Comparison of ENCODE assay signal across 7 mouse cellular contexts in the genomic region with DNA sequence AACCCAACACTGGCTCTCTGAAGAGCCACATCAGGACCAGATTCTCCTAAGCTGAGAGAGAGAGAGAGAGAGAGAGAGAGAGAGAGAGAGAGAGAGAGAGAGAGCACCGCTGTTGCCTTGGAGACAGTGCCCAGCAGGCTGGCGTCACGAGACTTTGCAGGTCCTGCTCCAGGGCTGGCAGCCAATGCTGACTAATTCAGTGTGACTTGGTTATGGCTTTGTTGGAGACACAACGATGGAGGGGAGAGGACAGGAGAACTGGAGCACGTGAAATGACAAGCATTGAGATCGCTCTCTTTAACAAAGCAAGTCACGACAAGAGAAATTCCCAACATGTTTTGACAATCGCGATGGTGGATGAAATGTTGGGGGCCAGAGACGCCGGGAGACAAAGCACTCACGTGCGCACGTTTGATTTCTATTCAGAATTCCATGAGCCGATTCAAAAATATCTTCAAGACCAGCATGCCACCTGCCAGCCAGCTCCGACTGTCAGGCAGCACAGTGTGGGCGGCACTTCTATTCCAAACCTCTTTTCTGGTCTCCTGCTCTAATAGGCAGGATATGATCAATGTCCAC. TPM values are rescaled to one million over a fixed set of nuclear protein-coding genes. Genes with fewer than 3 reads are reported as not detected.
DNase-seq lines count a peak whose midpoint lies in the region; ATAC-seq lines count a peak whose summit lies in the region.

No protein-coding gene starts in this region.

- peaks cover 13% of the 10 kb centered on the region for H3K4me1 ChIP-seq in intestine, embryonic 16.5 days (ENCODE audit: control insufficient read depth, insufficient read depth, low read length)
- H3K4me1 ChIP-seq in neural tube, embryonic 15.5 days: peaks cover 32% of the 10 kb centered on the region

- WGBS in intestine, embryonic 16.5 days: 39% methylated on average over 17 of the region's 17 CpGs
- WGBS in neural tube, embryonic 15.5 days: 9% methylated on average over 17 of the region's 17 CpGs

- H3K4me3 ChIP-seq in intestine, embryonic 16.5 days (ENCODE audit: low read length): no peak overlapping the region
- peak overlapping the region; percentile 31 for H3K4me3 ChIP-seq in neural tube, embryonic 15.5 days (replicated peaks)

- H3K9ac ChIP-seq in intestine, embryonic 16.5 days (ENCODE audit: low read depth, low read length): no peak overlapping the region
- H3K9ac ChIP-seq in neural tube, embryonic 15.5 days (replicated peaks): peak overlapping the region; percentile 41

- H3K9me3 ChIP-seq in intestine, embryonic 16.5 days (ENCODE audit: control insufficient read depth, low read length): no peaks in the 10 kb centered on the region
- H3K9me3 ChIP-seq in neural tube, embryonic 15.5 days (replicated peaks): no peaks in the 10 kb centered on the region

- no peak overlapping the region; the same call in 1 of the 2 replicates for H3K4me2 ChIP-seq in intestine, embryonic 16.5 days (ENCODE audit: low read depth, low read length)
- H3K4me2 ChIP-seq in neural tube, embryonic 15.5 days: peak overlapping the region; percentile 61

- H3K36me3 ChIP-seq in intestine, embryonic 16.5 days (ENCODE audit: control insufficient read depth, insufficient read depth, low read length): no peaks in the 10 kb centered on the region
- H3K36me3 ChIP-seq in neural tube, embryonic 15.5 days: no peaks in the 10 kb centered on the region

- peak; percentile 46 to 52 for DNase-seq in adrenal gland, adult 18-20 months (ENCODE audit: low spot score in 2 of 2)
- DNase-seq in cerebellum, adult 8-10 months: peak; percentile 69
- DNase-seq in frontal cortex, postnatal 10 days (ENCODE audit: low spot score in 2 of 2): peak; percentile 75 to 76
- peak; percentile 93 for DNase-seq in left cerebral cortex, postnatal 4 days
- DNase-seq in spleen, adult 12 weeks (ENCODE audit: low spot score): no peak

- H3K27me3 ChIP-seq in intestine, embryonic 16.5 days (replicated peaks; ENCODE audit: control insufficient read depth, insufficient read depth, low read length): no peaks in the 10 kb centered on the region
- peaks cover 5% of the 10 kb centered on the region; the same call in 1 of the 2 replicates for H3K27me3 ChIP-seq in neural tube, embryonic 15.5 days (replicated peaks)

- 0 out of 2 replicates have a peak, but pooled peaks have one; percentile 16 for ATAC-seq in intestine, embryonic 16.5 days
- ATAC-seq in neural tube, embryonic 15.5 days (ENCODE audit: low FRiP score): peak; percentile 90

- intact Hi-C loops in left cerebral cortex, postnatal 4 days (cut with DNase I): loop anchor here (5.0 kb wide), 1 partner anchor 327 kb away; no protein-coding TSS in a partner anchor

- H3K27ac ChIP-seq in intestine, embryonic 16.5 days (ENCODE audit: low read length): no peak overlapping the region
- peak overlapping the region; percentile 81 for H3K27ac ChIP-seq in neural tube, embryonic 15.5 days (replicated peaks)

RNA-seq across cellular contexts. Expression of a gene that starts 17.4 kb away (rescaled TPM):
- 1 to 10 TPM; 3.4 to 5.8 TPM for total RNA-seq in adrenal gland, adult 18-20 months (2021)
- polyA plus RNA-seq in intestine, embryonic 16.5 days (2015; fragmentation: Nextera tagmentation; extraction: Ambion mirVana): 51.2 and 53.5 TPM in 2 replicates
- total RNA-seq in left cerebral cortex, postnatal 4 days (2021): 10 to 100 TPM; 11.3 TPM
- 20.4 and 31.3 TPM in 2 replicates for polyA plus RNA-seq in neural tube, embryonic 15.5 days (2015; fragmentation: Nextera tagmentation; extraction: Ambion mirVana)

RNA-seq across cellular contexts. Expression of a gene that starts 28.2 kb away (rescaled TPM):
- 1,000 to 10,000 TPM in 1 of 2 experiments, 100 to 1,000 TPM in 1; 510 to 1,113 TPM for total RNA-seq in adrenal gland, adult 18-20 months (2021)
- polyA plus RNA-seq in intestine, embryonic 16.5 days (2015; fragmentation: Nextera tagmentation; extraction: Ambion mirVana): 0.23 and 3.3 TPM in 2 replicates
- not detected for total RNA-seq in left cerebral cortex, postnatal 4 days (2021)
- 0.15 and 0.22 TPM in 2 replicates for polyA plus RNA-seq in neural tube, embryonic 15.5 days (2015; fragmentation: Nextera tagmentation; extraction: Ambion mirVana)

Comparison
In these comparisons a context has a peak if more than half of its experiments do, and no peak if none do; other contexts are left out.
1. RNA of a gene that starts 28.2 kb away (total RNA-seq): 510 to 1,113 TPM in adrenal gland, adult 18-20 months; not detected in left cerebral cortex, postnatal 4 days; every median in the first group is over 100 times any median in the second.